ENCODE assay signal across 8 mouse cellular contexts in the genomic region with DNA sequence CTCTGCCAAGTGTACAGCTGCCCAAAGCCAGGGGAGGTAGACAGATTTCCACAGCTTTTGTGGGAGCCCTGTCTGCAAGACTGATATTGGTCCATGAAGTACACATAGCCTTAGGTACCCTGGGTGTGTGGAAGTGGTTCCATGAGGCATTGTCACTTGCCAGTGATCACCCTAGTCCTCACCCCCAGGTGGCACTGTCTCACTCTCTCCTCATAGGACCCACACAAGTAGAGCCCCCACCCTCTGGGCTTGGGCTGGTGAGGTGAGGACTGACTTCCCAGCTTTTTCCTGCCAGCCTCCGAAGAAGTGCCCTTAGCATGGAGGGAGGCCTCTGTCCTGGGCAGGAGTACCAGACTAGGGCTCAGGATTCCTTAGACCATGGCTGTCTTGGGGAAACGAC. TPM values are rescaled to one million over a fixed set of nuclear protein-coding genes. Genes with fewer than 3 reads are reported as not detected.
A peak's percentile ranks its signal among the peaks of the same experiment; 100 is the strongest.
DNase-seq lines count a peak whose midpoint lies in the region; ATAC-seq lines count a peak whose summit lies in the region.
"Had no signal": no experiment of that assay in that cellular context is flagged by ENCODE, and none has a peak within 500 bp of the region (broad histone marks: within the 10 kb centered on the region; RNA-seq: fewer than 3 reads in every experiment).

No protein-coding gene starts in this region.

- H3K27ac ChIP-seq in embryonic facial prominence, embryonic 14.5 days (replicated peaks; ENCODE audit: low read depth, low read length) = peak overlapping the region; percentile 85
- H3K27ac ChIP-seq: midbrain, embryonic 12.5 days had no signal

- 0 out of 2 replicates have a peak overlapping the region, but pooled peaks have one; percentile 21 for H3K9ac ChIP-seq in embryonic facial prominence, embryonic 14.5 days (ENCODE audit: low read depth, low read length)
- H3K9ac ChIP-seq: midbrain, embryonic 12.5 days had no signal

- ATAC-seq in embryonic facial prominence, embryonic 14.5 days (ENCODE audit: low read depth) = 0 out of 2 replicates have a peak, but pooled peaks have one; percentile 31

- H3K4me3 ChIP-seq in embryonic facial prominence, embryonic 14.5 days (ENCODE audit: low read depth, low read length) = no peak overlapping the region
- H3K4me3 ChIP-seq: midbrain, embryonic 12.5 days had no signal

- H3K27me3 ChIP-seq in embryonic facial prominence, embryonic 14.5 days (replicated peaks; ENCODE audit: control insufficient read depth, insufficient read depth, low read length) = no peaks in the 10 kb centered on the region
- H3K27me3 ChIP-seq: midbrain, embryonic 12.5 days had no signal

- H3K4me1 ChIP-seq in embryonic facial prominence, embryonic 14.5 days (ENCODE audit: control insufficient read depth, insufficient read depth, low read length) = peaks cover 74% of the 10 kb centered on the region

- WGBS in embryonic facial prominence, embryonic 14.5 days = 26% methylated on average over 2 of the region's 2 CpGs

- H3K36me3 ChIP-seq in embryonic facial prominence, embryonic 14.5 days (ENCODE audit: control insufficient read depth, insufficient read depth, low read length) = no peaks in the 10 kb centered on the region
- H3K36me3 ChIP-seq: midbrain, embryonic 12.5 days had no signal

- no peaks in the 10 kb centered on the region for H3K9me3 ChIP-seq in embryonic facial prominence, embryonic 14.5 days (ENCODE audit: control insufficient read depth, low read length)
- H3K9me3 ChIP-seq: midbrain, embryonic 12.5 days had no signal

- DNase-seq in layer of hippocampus, postnatal 10 days (ENCODE audit: low spot score in 2 of 2) = peak; percentile 54 to 62
- DNase-seq in layer of hippocampus, postnatal 14 days (ENCODE audit: low spot score in 2 of 2) = no peak
- peak; percentile 53 for DNase-seq in adrenal gland, postnatal 14 days
- DNase-seq in embryonic facial prominence, embryonic 14.5 days (ENCODE audit: low spot score) = peak; percentile 70
- DNase-seq in kidney, adult 9 months = peak; percentile 66
- DNase-seq in lung, postnatal 14 days = peak; percentile 71
- peak; percentile 62 for DNase-seq in thymus, postnatal 14 days

- no peak overlapping the region for H3K4me2 ChIP-seq in embryonic facial prominence, embryonic 14.5 days (ENCODE audit: low read depth, low read length)
- H3K4me2 ChIP-seq: midbrain, embryonic 12.5 days had no signal

RNA-seq across cellular contexts. Expression of a gene that starts 19.4 kb away (rescaled TPM):
- 10 to 100 TPM; 58.7 to 64.2 TPM for total RNA-seq in layer of hippocampus, postnatal 10 days (2021)
- 10 to 100 TPM; 65.2 to 70.3 TPM for total RNA-seq in layer of hippocampus, postnatal 14 days (2021)
- 21.1 and 26.0 TPM in 2 replicates for total RNA-seq in adrenal gland, postnatal 14 days (2021)
- 44.0 and 48.4 TPM in 2 replicates for polyA plus RNA-seq in embryonic facial prominence, embryonic 14.5 days (2014; fragmentation: Nextera tagmentation; extraction: Ambion mirVana)

Comparison
In these comparisons a context has a peak if more than half of its experiments do, and no peak if none do; other contexts are left out.
1. DNase-seq: peak in layer of hippocampus, postnatal 10 days (2 of 2), adrenal gland, postnatal 14 days (single experiment), embryonic facial prominence, embryonic 14.5 days (single experiment), kidney, adult 9 months (single experiment), lung, postnatal 14 days (single experiment) and thymus, postnatal 14 days (single experiment); none in layer of hippocampus, postnatal 14 days (0 of 2).